Mouse (Mus musculus) liver, embryonic 18 days (tissue): Measurements from ENCODE around the gene Zfp524. TPM values are rescaled to one million over a fixed set of nuclear protein-coding genes. Genes with fewer than 3 reads are reported as not detected.

Experiments
- polyA plus RNA-seq: library from polyadenylated mRNA; depleted of rRNA; stranded (reverse); fragments of >200 nt; gene quantifications from 2 replicates; pipeline ENCODE4 v1.2.3, GENCODE M21; 2012; rRNA removed

Zfp524 gene
- polyA plus RNA-seq = 10.6 and 11.9 TPM in 2 replicates

GRCm38 (mm10) chr7:5014251-5015117 is at the start of gene Zfp524, which contains the start of gene Fiz1:
Gene Zfp524, plus strand, starts transcription at chr7:5014415.
Gene Fiz1, minus strand, starts transcription at chr7:5014697.

GRCm38 (mm10) chr7:4971068-4971467 is 43.1 kb upstream of the Zfp524 start, which contains the start of gene Sbk3:
Gene Sbk3, minus strand, starts transcription at chr7:4971168.

GRCm38 (mm10) chr7:4996003-4996895 is 18.0 kb upstream of the Zfp524 start, which contains the start of gene Zfp579:
Gene Zfp579, minus strand, starts transcription at chr7:4996158.

GRCm38 (mm10) chr7:5015118-5016001 is 1.1 kb downstream of the Zfp524 start, which contains the start of gene Gm44973:
Gene Gm44973, plus strand, starts transcription at chr7:5015496.

GRCm38 (mm10) chr7:5020000-5020681 is 5.9 kb downstream of the Zfp524 start, which contains the start of the genes Zfp865 and Ccdc106:
Gene Zfp865, plus strand, starts transcription at chr7:5020376.
Gene Ccdc106, plus strand, starts transcription at chr7:5020553.

GRCm38 (mm10) chr7:5033818-5034217 is 19.6 kb downstream of the Zfp524 start, which contains the start of gene 4632433K11Rik:
Gene 4632433K11Rik, plus strand, starts transcription at chr7:5034118.

GRCm38 (mm10) chr7:5038109-5038732 is 24.0 kb downstream of the Zfp524 start, which contains the start of gene Zfp784:
Gene Zfp784, minus strand, starts transcription at chr7:5038446.

GRCm38 (mm10) chr7:5051193-5052192 is 37.3 kb downstream of the Zfp524 start, which contains the start of gene Zfp580:
Gene Zfp580, plus strand, starts transcription at chr7:5051538.

GRCm38 (mm10) chr7:5061774-5062359 is 47.7 kb downstream of the Zfp524 start, which contains the start of gene U2af2:
Gene U2af2, plus strand, starts transcription at chr7:5062143.

Other genes with a start within 250 kb of the Zfp524 start
- gene Fam71e2, start 243.1 kb upstream of the Zfp524 start, polyA plus RNA-seq = 0.01 TPM in 1 of 2 replicates, not detected in the other
- gene Il11, start 231.6 kb upstream of the Zfp524 start, polyA plus RNA-seq = 0.02 and 0.13 TPM in 2 replicates
- not detected in 2 replicates for gene Tmem190, start 231.5 kb upstream of the Zfp524 start, polyA plus RNA-seq
- gene Tmem238, start 224.8 kb upstream of the Zfp524 start, polyA plus RNA-seq = 11.3 and 11.9 TPM in 2 replicates
- 244 and 284 TPM in 2 replicates for gene Rpl28, start 221.5 kb upstream of the Zfp524 start, polyA plus RNA-seq
- gene Ube2s, start 201.8 kb upstream of the Zfp524 start, polyA plus RNA-seq = 252 and 281 TPM in 2 replicates
- 0.08 and 0.18 TPM in 2 replicates for gene Shisa7, start 169.7 kb upstream of the Zfp524 start, polyA plus RNA-seq
- gene Isoc2b, start 144.2 kb upstream of the Zfp524 start, polyA plus RNA-seq = 5.7 and 6.4 TPM in 2 replicates
- 29.3 and 33.2 TPM in 2 replicates for gene Isoc2a, start 137.3 kb upstream of the Zfp524 start, polyA plus RNA-seq
- 0.03 and 0.05 TPM in 2 replicates for gene Gm36210, start 107.9 kb upstream of the Zfp524 start, polyA plus RNA-seq
- gene Zfp628, start 99.2 kb upstream of the Zfp524 start, polyA plus RNA-seq = 2.1 and 2.5 TPM in 2 replicates
- gene Nat14, start 92.4 kb upstream of the Zfp524 start, polyA plus RNA-seq = 0.61 and 0.77 TPM in 2 replicates
- gene Ssc5d, start 88.6 kb upstream of the Zfp524 start, polyA plus RNA-seq = 0.25 and 0.30 TPM in 2 replicates
- gene Sbk2, start 50.0 kb upstream of the Zfp524 start, polyA plus RNA-seq = 0.06 TPM in 1 of 2 replicates, not detected in the other
- 0.01 TPM in 2 replicates for gene Sbk3, start 43.2 kb upstream of the Zfp524 start, polyA plus RNA-seq
- gene Zfp579, start 18.3 kb upstream of the Zfp524 start, polyA plus RNA-seq = 8.2 and 11.4 TPM in 2 replicates
- 11.8 and 13.2 TPM in 2 replicates for gene Fiz1, start 282 bp downstream of the Zfp524 start, polyA plus RNA-seq
- 0.10 TPM in 1 of 2 replicates, not detected in the other for gene Gm44973, start 1.1 kb downstream of the Zfp524 start, polyA plus RNA-seq
- gene Zfp865, start 6.0 kb downstream of the Zfp524 start, polyA plus RNA-seq = 5.6 and 7.4 TPM in 2 replicates
- 0.32 and 0.41 TPM in 2 replicates for gene Ccdc106, start 6.1 kb downstream of the Zfp524 start, polyA plus RNA-seq
- gene 4632433K11Rik, start 19.7 kb downstream of the Zfp524 start, polyA plus RNA-seq = not detected in 2 replicates
- 1.6 and 1.7 TPM in 2 replicates for gene Zfp784, start 24.0 kb downstream of the Zfp524 start, polyA plus RNA-seq
- 1.6 TPM in 2 replicates for gene Zfp580, start 37.1 kb downstream of the Zfp524 start, polyA plus RNA-seq
- gene U2af2, start 47.7 kb downstream of the Zfp524 start, polyA plus RNA-seq = 90.0 and 99.7 TPM in 2 replicates
- 42.2 and 48.3 TPM in 2 replicates for gene Epn1, start 65.8 kb downstream of the Zfp524 start, polyA plus RNA-seq
- gene Rfpl4, start 102.5 kb downstream of the Zfp524 start, polyA plus RNA-seq = not detected in 2 replicates
- 0.56 and 0.59 TPM in 2 replicates for gene Rasl2-9, start 111.5 kb downstream of the Zfp524 start, polyA plus RNA-seq
- not detected in 2 replicates for gene Vmn1r55, start 135.3 kb downstream of the Zfp524 start, polyA plus RNA-seq
- not detected in 2 replicates for gene Vmn1r56, start 182.3 kb downstream of the Zfp524 start, polyA plus RNA-seq
- gene Vmn1r57, start 204.1 kb downstream of the Zfp524 start, polyA plus RNA-seq = not detected in 2 replicates